Mouse (Mus musculus) spleen, postnatal 36 days (tissue): Measurements from ENCODE around the gene Rcor1.
"Not testable (repeated sequence)": the region's sequence is repeated elsewhere in the genome, so short reads cannot be mapped to it uniquely, and the experiment has no call there.

ENCODE experiments used
- DNase-seq, 2 experiments: peaks; one replicate each; pipeline ENCODE4 v3.0.0; 2022; ENCODE audit warnings: low spot score in 2 of 2, mixed read lengths in 1 of 2

Rcor1 gene

GRCm38 (mm10) chr12:111069299-111069698 lies 30.1 kb downstream of the Rcor1 start:
- DNase-seq = not testable (repeated sequence)

- no peak for DNase-seq
Measured at GRCm38 (mm10) chr12:111071009-111071408, 31.9 kb downstream of the Rcor1 start.

- DNase-seq = peak; percentile 83 to 84
Measured at GRCm38 (mm10) chr12:111071477-111072152, 32.5 kb downstream of the Rcor1 start.

DNA sequence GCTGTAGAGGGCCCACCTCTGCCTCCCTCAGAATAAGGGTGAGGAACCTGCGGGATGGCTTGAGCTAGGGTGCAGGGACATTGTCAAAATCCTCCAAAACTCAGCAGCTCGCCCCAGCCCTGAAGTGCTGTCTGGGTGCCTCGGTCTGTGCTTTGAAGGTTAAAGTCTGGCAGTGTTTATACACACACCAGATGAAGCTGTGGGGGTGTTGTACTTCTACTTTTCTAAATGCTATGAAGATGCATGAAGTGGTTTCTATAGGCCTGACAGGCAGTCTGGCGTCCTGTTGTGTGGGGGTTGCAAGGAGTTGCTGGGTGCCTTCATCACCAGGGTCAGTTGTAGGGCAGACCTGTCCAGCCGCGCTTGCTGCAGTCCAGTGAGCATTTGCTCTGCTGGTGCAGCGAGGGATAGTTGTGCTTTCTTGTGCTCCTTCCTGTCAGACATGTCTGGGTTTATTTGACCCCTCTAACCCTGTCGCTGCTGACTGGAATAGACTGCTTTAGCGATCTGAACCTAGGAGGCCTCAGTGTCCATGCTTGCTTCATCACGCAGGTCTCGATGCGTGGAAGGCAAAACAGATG lies 37.3 kb downstream of the Rcor1 start:
- DNase-seq = no peak

GRCm38 (mm10) chr12:111085579-111085978 lies 46.4 kb downstream of the Rcor1 start:
- DNase-seq = no peak

- DNase-seq = no peak
Measured at GRCm38 (mm10) chr12:111087066-111087465, 47.9 kb downstream of the Rcor1 start.

GRCm38 (mm10) chr12:111088186-111088585 lies 49.0 kb downstream of the Rcor1 start:
- peak; percentile 53 to 58 for DNase-seq

DNA sequence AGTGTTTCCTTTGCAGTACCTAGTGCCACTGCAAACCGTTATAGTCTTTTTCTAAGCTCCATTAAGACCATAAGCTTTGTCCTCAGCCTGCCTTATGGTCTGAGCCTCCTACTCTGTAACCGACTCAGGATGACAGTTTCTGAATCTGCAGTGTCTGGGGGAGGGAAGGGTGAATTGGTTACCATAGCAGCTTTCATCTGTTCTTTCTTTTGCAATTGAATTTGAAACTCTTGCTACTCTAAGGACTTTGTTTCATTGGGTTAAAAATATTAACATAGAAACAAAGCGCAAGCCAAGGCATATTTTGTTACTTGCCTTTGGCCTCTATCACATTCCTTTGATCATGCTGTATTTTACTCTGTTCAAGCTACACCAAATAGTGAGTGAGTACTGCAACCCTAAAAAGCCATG lies 49.6 kb downstream of the Rcor1 start:
- no peak for DNase-seq

GRCm38 (mm10) chr12:111089145-111089544 lies 50.0 kb downstream of the Rcor1 start:
- no peak for DNase-seq

- no peak for DNase-seq
Measured at GRCm38 (mm10) chr12:111090801-111091200, 51.6 kb downstream of the Rcor1 start.

DNA sequence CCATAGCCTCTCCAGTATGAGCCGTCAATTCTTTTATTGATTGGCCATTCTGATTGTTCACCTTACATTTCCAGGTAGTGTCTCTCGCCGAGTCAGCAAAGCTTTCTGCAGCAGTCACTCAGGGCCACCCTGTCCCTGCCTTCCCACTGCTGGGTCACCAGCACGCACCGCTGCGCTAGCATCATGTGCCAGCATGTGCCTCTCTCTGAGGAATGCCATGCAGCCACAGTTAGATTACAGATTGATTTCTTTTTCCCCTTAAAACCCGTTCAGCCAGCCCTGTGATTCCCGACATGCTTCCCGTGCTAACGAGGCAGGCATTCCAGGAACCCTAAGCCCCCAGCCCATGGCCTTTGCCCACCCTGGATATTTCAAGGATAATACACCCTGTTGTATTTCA lies 52.8 kb downstream of the Rcor1 start:
- DNase-seq = no peak

DNA sequence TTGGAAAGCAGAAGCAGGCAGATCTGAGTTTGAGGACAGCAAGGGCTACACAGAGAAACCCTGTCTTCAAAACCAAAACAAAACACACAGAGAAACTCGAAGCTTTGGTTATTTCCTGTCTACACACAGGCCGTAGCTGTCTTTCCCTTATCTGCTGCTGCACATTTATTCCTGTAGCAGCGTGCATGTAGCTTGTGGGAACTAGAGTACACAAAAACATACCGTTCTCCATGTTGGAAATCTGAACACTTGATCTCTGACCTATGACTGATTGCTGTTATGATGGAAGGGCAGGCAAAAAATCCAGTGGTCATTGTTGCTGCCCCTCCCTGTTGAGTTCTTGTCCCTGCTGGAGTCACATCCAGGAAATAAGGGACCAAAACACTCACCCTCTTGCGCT lies 54.9 kb downstream of the Rcor1 start:
- DNase-seq = no peak

- DNase-seq = no peak
Measured at GRCm38 (mm10) chr12:111095086-111095485, 55.9 kb downstream of the Rcor1 start.

DNA sequence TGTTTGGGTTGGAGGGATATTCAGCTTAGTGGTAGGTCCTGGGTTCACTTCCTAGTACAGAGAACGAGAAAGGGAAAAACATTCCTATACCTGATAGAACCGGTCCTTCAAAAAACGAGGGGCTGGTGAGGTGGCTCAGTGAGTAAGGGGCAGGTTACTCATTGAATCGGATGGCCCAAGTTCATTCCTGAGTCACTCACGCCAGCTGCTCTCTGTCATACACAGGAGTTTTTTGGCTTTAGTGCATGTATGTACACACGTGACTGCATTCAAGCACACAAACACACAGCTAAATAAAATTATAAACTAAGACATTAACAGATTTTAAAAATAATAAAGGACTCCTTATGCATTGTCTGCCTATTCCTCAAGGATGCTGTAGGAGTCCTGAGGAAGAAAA lies 57.1 kb downstream of the Rcor1 start:
- no peak for DNase-seq

GRCm38 (mm10) chr12:111097036-111097435 lies 57.9 kb downstream of the Rcor1 start:
- DNase-seq = no peak

DNA sequence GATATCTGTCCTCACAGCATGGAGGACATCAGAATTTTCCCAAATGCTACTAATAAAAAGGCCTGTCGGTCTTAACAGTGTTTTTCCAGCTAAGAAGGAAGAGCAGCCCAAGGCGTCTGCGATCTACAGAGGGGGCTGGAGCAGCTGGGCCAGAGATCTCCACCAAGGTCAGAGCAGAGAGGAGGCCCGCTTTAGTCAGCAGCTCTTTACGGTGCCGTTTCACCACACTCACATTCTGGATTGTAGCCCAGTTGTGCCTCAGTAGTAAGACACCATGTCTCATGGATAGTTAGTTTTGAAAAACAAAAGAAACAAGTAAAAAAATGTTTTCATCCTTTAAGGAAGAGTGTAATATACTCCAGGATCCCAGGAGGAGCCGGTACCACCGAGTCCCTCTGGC lies 72.0 kb downstream of the Rcor1 start:
- no peak for DNase-seq

- no peak for DNase-seq
Measured at GRCm38 (mm10) chr12:111114593-111114992, 75.4 kb downstream of the Rcor1 start.

GRCm38 (mm10) chr12:111119506-111120085 lies 80.4 kb downstream of the Rcor1 start:
- no peak for DNase-seq

GRCm38 (mm10) chr12:111120976-111121645 lies 82.0 kb downstream of the Rcor1 start:
- DNase-seq = no peak

DNA sequence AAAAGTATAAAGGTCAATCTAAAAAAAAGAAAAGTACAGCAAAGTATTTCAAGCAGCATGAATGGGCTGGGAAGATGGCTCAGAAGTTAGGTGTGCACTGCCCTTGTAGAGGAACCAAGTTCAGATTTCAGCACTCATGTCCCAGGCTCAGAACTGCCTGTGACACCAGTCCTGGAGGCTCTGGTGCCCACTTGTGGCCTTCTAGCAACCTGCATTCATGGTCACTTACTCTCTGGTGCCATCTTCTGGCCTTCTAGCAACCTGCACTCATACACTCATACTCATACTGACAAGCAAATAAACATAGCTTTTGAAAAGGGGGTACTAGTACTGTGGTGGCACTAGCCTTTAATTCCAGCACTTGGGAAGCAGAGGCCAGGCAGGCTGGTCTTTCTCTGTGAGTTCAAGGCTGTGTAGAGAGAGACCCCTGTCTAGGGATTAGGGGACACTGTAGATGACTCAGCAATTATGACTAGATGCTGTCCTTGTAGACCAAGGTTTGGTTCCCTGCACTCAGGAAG lies 83.2 kb downstream of the Rcor1 start:
- peak in 1 of 2 experiments; percentile 15 for DNase-seq

DNA sequence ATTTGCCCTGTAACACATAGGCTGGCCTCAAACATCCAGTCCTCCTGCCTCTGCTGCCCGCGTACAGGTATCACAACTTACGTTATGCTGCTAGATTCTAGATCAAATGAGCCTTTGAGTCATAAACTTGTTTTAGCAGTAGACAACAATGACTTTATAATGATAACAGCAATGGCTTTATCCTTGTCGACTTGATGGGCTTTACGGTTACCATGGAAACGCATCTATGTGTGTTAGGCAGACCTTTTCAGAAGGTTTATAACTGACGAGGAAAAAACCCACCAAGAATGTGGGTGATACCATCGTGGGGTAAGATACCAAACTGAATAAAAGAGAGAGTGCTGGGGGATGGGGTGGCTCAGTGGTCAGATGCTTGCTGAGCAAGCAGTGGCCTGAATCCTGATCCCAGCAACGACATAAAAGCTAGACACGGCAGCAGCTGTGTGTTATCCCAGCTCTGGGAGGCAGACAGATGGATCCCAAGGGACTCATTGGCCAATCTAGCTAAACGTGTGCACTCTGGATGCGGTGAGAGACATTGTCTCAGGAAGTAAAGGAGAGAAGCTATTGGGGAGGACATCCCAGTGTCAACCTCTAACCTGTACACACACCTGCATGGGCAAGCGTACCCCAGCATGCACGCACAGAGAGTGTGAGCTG lies 85.6 kb downstream of the Rcor1 start:
- no peak for DNase-seq

- DNase-seq = no peak
Measured at GRCm38 (mm10) chr12:111125666-111126065, 86.5 kb downstream of the Rcor1 start.
